Mouse (Mus musculus): ENCODE measurements around the gene Mcu.
A peak's percentile ranks its signal among the peaks of the same experiment; 100 is the strongest.

Mcu gene

GRCm38 (mm10) chr10:59430701-59431218, 185.7 kb downstream of the Mcu start:
- DNase-seq (ENCODE audit: low read depth, low spot score), result no peak

- no peak for DNase-seq (ENCODE audit: low read depth, low spot score)
Measured at GRCm38 (mm10) chr10:59429448-59430135, 186.9 kb downstream of the Mcu start.

GRCm38 (mm10) chr10:59426371-59426770, 190.1 kb downstream of the Mcu start:
- no peak for DNase-seq (ENCODE audit: low read depth, low spot score)

- DNase-seq (ENCODE audit: low read depth, low spot score), result no peak
Measured at GRCm38 (mm10) chr10:59425369-59425768, 191.1 kb downstream of the Mcu start.

GRCm38 (mm10) chr10:59424453-59424852, 192.0 kb downstream of the Mcu start:
- DNase-seq (ENCODE audit: low read depth, low spot score), result no peak

GRCm38 (mm10) chr10:59419516-59419915, 197.0 kb downstream of the Mcu start:
- DNase-seq (ENCODE audit: low read depth, low spot score), result no peak

- DNase-seq (ENCODE audit: low read depth, low spot score), result no peak
Measured at GRCm38 (mm10) chr10:59416623-59417022, 199.9 kb downstream of the Mcu start.

GRCm38 (mm10) chr10:59413711-59414110, 202.8 kb downstream of the Mcu start:
- DNase-seq (ENCODE audit: low read depth, low spot score), result peak; percentile 50

GRCm38 (mm10) chr10:59410264-59410663, 206.2 kb downstream of the Mcu start:
- peak; percentile 55 for DNase-seq (ENCODE audit: low read depth, low spot score)

GRCm38 (mm10) chr10:59408499-59408898, 208.0 kb downstream of the Mcu start:
- no peak for DNase-seq (ENCODE audit: low read depth, low spot score)

GRCm38 (mm10) chr10:59403793-59404149, 212.7 kb downstream of the Mcu start:
- DNase-seq (ENCODE audit: low read depth, low spot score), result no peak

GRCm38 (mm10) chr10:59402899-59403792, 213.3 kb downstream of the Mcu start, which contains the start of gene Pla2g12b:
Pla2g12b (plus strand) TSS chr10:59403660.
- no peak for DNase-seq (ENCODE audit: low read depth, low spot score)

All from R1 (cell line).